Mouse (Mus musculus) myocyte (in vitro differentiated cells): Measurements from ENCODE around the gene Mcrip1.

ENCODE experiments used
- CEBPB ChIP-seq: IDR thresholded peaks from 2 replicates; pipeline ENCODE4 v1.6.1; 2011; ENCODE audit warnings: mild to moderate bottlenecking, moderate library complexity; ENCODE audit not compliant: poor library complexity, insufficient read depth, severe bottlenecking
- E2F4 ChIP-seq: IDR thresholded peaks from one replicate; pipeline ENCODE4 v1.6.1; 2011; ENCODE audit warnings: mild to moderate bottlenecking, control low read depth, moderate library complexity; ENCODE audit not compliant: insufficient read depth
- MAX ChIP-seq: IDR thresholded peaks from one replicate; pipeline ENCODE4 v1.6.1; 2011; ENCODE audit warnings: low read depth, mild to moderate bottlenecking, control low read depth
- MYOD1 ChIP-seq, 3 experiments: IDR thresholded peaks; one replicate each; pipeline ENCODE4 v1.6.1; 2011; ENCODE audit warnings: control low read depth in 2 of 3, low read depth in 2 of 3, mild to moderate bottlenecking in 2 of 3, moderate library complexity in 1 of 3; ENCODE audit not compliant: insufficient read length in 2 of 3, control insufficient read depth in 1 of 3
- MYOG ChIP-seq, 3 experiments: IDR thresholded peaks; one replicate each; pipeline ENCODE4 v1.6.1; 2011; ENCODE audit warnings: control low read depth in 2 of 3, low read depth in 2 of 3, mild to moderate bottlenecking in 2 of 3; ENCODE audit not compliant: insufficient read length in 2 of 3, control insufficient read depth in 1 of 3, insufficient read depth in 1 of 3
- POLR2A ChIP-seq: IDR thresholded peaks from one replicate; pipeline ENCODE4 v1.6.1; 2011; ENCODE audit warnings: low read depth, mild to moderate bottlenecking, control low read depth, moderate library complexity; ENCODE audit not compliant: insufficient read length
- POLR2AphosphoS2 ChIP-seq: IDR thresholded peaks from one replicate; pipeline ENCODE4 v1.6.1; 2011; ENCODE audit warnings: low read depth, control low read depth; ENCODE audit not compliant: insufficient read length
- SRF ChIP-seq: IDR thresholded peaks from one replicate; pipeline ENCODE4 v1.6.1; 2011; ENCODE audit warnings: low read depth; ENCODE audit not compliant: control insufficient read depth, insufficient read length
- TCF12 ChIP-seq: IDR thresholded peaks from one replicate; pipeline ENCODE4 v1.6.1; 2011; ENCODE audit warnings: mild to moderate bottlenecking, control low read depth; ENCODE audit not compliant: poor library complexity, insufficient read depth, severe bottlenecking
- TCF3 ChIP-seq: IDR thresholded peaks from one replicate; pipeline ENCODE4 v1.6.1; 2011; ENCODE audit warnings: low read depth, control low read depth; ENCODE audit not compliant: insufficient read length
- USF1 ChIP-seq: IDR thresholded peaks from one replicate; pipeline ENCODE4 v1.6.1; 2011; ENCODE audit warnings: low read depth, mild to moderate bottlenecking, control low read depth, moderate library complexity

GRCm38 (mm10) chr11:120575046-120575445 lies 25.5 kb upstream of the Mcrip1 start:
- TF ChIP-seq POLR2A (no peak), MAX (no peak), CEBPB (no peak), USF1 (no peak), POLR2AphosphoS2 (peak; percentile 33), SRF (no peak), E2F4 (no peak), TCF12 (no peak), MYOG (IDR thresholded peaks at IDR 0.05; ENCODE audit: control insufficient read depth in 1 of 3, insufficient read depth in 1 of 3, insufficient read length in 2 of 3, low read depth in 2 of 3) (no peak), TCF3 (no peak), MYOD1 (IDR thresholded peaks at IDR 0.05; ENCODE audit: control insufficient read depth in 1 of 3, insufficient read length in 2 of 3, low read depth in 2 of 3) (no peak)
